Mouse (Mus musculus) MEL (cell line): Measurements from ENCODE around the gene Gm49369. TPM values are rescaled to one million over a fixed set of nuclear protein-coding genes. Genes with fewer than 3 reads are reported as not detected.

Experiments
- DNase-seq: peaks from one replicate; pipeline ENCODE4 v3.0.0; 2011; ENCODE audit warnings: low read depth, low spot score
- H3K27ac ChIP-seq: 2 replicates; pipeline ENCODE4 v1.5.1; 2012; ENCODE audit warnings: low read depth, mild to moderate bottlenecking, control low read depth, low read length, moderate library complexity; ENCODE audit not compliant: control insufficient read depth
- H3K27me3 ChIP-seq, 2 experiments: fragments of 150-350 bp in 1 of 2; sonication (generic) in 1 of 2; 2 replicates each; pipeline ENCODE4 v1.6.1; 2012; ENCODE audit warnings: low read length in 2 of 2, mild to moderate bottlenecking in 2 of 2, improper control_type of control experiment in 1 of 2, moderate library complexity in 1 of 2; ENCODE audit not compliant: insufficient read depth in 2 of 2, control insufficient read depth in 1 of 2
- H3K36me3 ChIP-seq, 2 experiments: 2 replicates each; pipeline ENCODE4 v1.6.1; 2012 to 2014; ENCODE audit warnings: low read length in 2 of 2, improper control_type of control experiment in 1 of 2, inconsistent platforms in 1 of 2, mild to moderate bottlenecking in 1 of 2; ENCODE audit not compliant: insufficient read depth in 2 of 2, control insufficient read depth in 1 of 2
- H3K4me1 ChIP-seq, 2 experiments: fragments of 150-350 bp in 1 of 2; sonication (generic) in 1 of 2; 2 replicates each; pipeline ENCODE4 v1.6.1; 2012; ENCODE audit warnings: low read length in 2 of 2, improper control_type of control experiment in 1 of 2, mild to moderate bottlenecking in 1 of 2; ENCODE audit not compliant: insufficient read depth in 2 of 2, control insufficient read depth in 1 of 2
- H3K4me3 ChIP-seq, 2 experiments: fragments of 150-350 bp in 1 of 2; sonication (generic) in 1 of 2; 2 replicates each; pipeline ENCODE4 v1.5.1; 2012; ENCODE audit warnings: low read depth in 2 of 2, low read length in 2 of 2, mild to moderate bottlenecking in 2 of 2, moderate library complexity in 2 of 2, control low read depth in 1 of 2, improper control_type of control experiment in 1 of 2; ENCODE audit not compliant: control insufficient read depth in 1 of 2, insufficient read depth in 1 of 2
- H3K79me2 ChIP-seq: 2 replicates; pipeline ENCODE4 v1.6.1; 2012; ENCODE audit warnings: mild to moderate bottlenecking, low read length, moderate library complexity; ENCODE audit not compliant: control insufficient read depth, poor library complexity, insufficient read depth
- H3K9ac ChIP-seq: 2 replicates; pipeline ENCODE4 v1.6.1; 2012; ENCODE audit warnings: low read depth, mild to moderate bottlenecking, control low read depth, low read length, moderate library complexity; ENCODE audit not compliant: control insufficient read depth, poor library complexity, severe bottlenecking
- H3K9me3 ChIP-seq: fragments of 150-350 bp; sonication (generic); replicated peaks from 2 replicates; pipeline ENCODE4 v1.6.1; 2012; ENCODE audit warnings: mild to moderate bottlenecking, low read length, improper control_type of control experiment, moderate library complexity; ENCODE audit not compliant: insufficient read depth
- CHD2 ChIP-seq: IDR thresholded peaks from 2 replicates; pipeline ENCODE4 v1.6.1; 2011; ENCODE audit warnings: low read length, improper control_type of control experiment
- CTCF ChIP-seq, 3 experiments: IDR thresholded peaks in 2 of 3; conservative IDR thresholded peaks in 1 of 3; 2 replicates each; pipeline ENCODE4 v1.5.1; 2011 to 2012; ENCODE audit warnings: low read length in 3 of 3, low read depth in 2 of 3, mild to moderate bottlenecking in 2 of 3, improper control_type of control experiment in 1 of 3, inconsistent platforms in 1 of 3, mixed read lengths in 1 of 3, moderate library complexity in 1 of 3; ENCODE audit not compliant: control insufficient read depth in 1 of 3, insufficient read depth in 1 of 3, poor library complexity in 1 of 3, severe bottlenecking in 1 of 3
- HCFC1 ChIP-seq: IDR thresholded peaks from 2 replicates; pipeline ENCODE4 v1.6.1; 2012; ENCODE audit warnings: low read depth, mild to moderate bottlenecking, inconsistent platforms, low read length, improper control_type of control experiment, moderate library complexity
- JUND ChIP-seq: IDR thresholded peaks from 2 replicates; pipeline ENCODE4 v1.6.1; 2011; ENCODE audit warnings: low read depth, mild to moderate bottlenecking, improper control_type of control experiment, low read length
- MAFK ChIP-seq: IDR thresholded peaks from 2 replicates; pipeline ENCODE4 v1.6.1; 2011; ENCODE audit warnings: low read depth, mild to moderate bottlenecking, low read length, improper control_type of control experiment, borderline replicate concordance
- MAZ ChIP-seq: IDR thresholded peaks from 2 replicates; pipeline ENCODE4 v1.6.1; 2012; ENCODE audit warnings: low read depth, mild to moderate bottlenecking, inconsistent platforms, low read length, improper control_type of control experiment
- MYC ChIP-seq: IDR thresholded peaks from 2 replicates; pipeline ENCODE4 v1.6.1; 2011; ENCODE audit warnings: low read depth, mild to moderate bottlenecking, low read length, improper control_type of control experiment, moderate library complexity
- POLR2AphosphoS2 ChIP-seq: IDR thresholded peaks from 2 replicates; pipeline ENCODE4 v1.6.1; 2011; ENCODE audit warnings: low read length, improper control_type of control experiment
- POLR2AphosphoS5 ChIP-seq: IDR thresholded peaks from 2 replicates; pipeline ENCODE4 v1.6.1; 2012; ENCODE audit warnings: low read depth, borderline replicate concordance, mild to moderate bottlenecking, inconsistent platforms, low read length, moderate library complexity, mixed read lengths
- RCOR1 ChIP-seq: IDR thresholded peaks from 2 replicates; pipeline ENCODE4 v1.6.1; 2012; ENCODE audit warnings: low read depth, mild to moderate bottlenecking, inconsistent platforms, low read length, improper control_type of control experiment
- TCF12 ChIP-seq: IDR thresholded peaks from 2 replicates; pipeline ENCODE4 v1.6.1; 2014; ENCODE audit warnings: low read depth, mild to moderate bottlenecking, inconsistent platforms, low read length, improper control_type of control experiment, moderate library complexity
- USF1 ChIP-seq: IDR thresholded peaks from 2 replicates; pipeline ENCODE4 v1.6.1; 2014; ENCODE audit warnings: low read depth, mild to moderate bottlenecking, inconsistent platforms, low read length, improper control_type of control experiment, moderate library complexity
- USF2 ChIP-seq, 2 experiments: IDR thresholded peaks; 2 replicates each; pipeline ENCODE4 v1.6.1; 2011 to 2012; ENCODE audit warnings: improper control_type of control experiment in 2 of 2, low read length in 2 of 2, borderline replicate concordance in 1 of 2, inconsistent platforms in 1 of 2, low read depth in 1 of 2, mild to moderate bottlenecking in 1 of 2; ENCODE audit not compliant: insufficient read depth in 1 of 2
- ZC3H11A ChIP-seq: IDR thresholded peaks from 2 replicates; pipeline ENCODE4 v1.6.1; 2012; ENCODE audit warnings: low read depth, mild to moderate bottlenecking, inconsistent platforms, low read length, improper control_type of control experiment
- ZKSCAN1 ChIP-seq: IDR thresholded peaks from 2 replicates; pipeline ENCODE4 v1.6.1; 2012; ENCODE audit warnings: low read depth, mild to moderate bottlenecking, inconsistent platforms, low read length, improper control_type of control experiment, moderate library complexity
- polyA plus RNA-seq, 2 experiments: library from polyadenylated mRNA; stranded (reverse) in 1 of 2; unstranded in 1 of 2; fragments of >175 nt in 1 of 2; fragments of >200 nt in 1 of 2; gene quantifications; 2 replicates each; pipeline versions ENCODE4 v1.2.1 to v1.2.4; 2012; ENCODE audit warnings: low replicate concordance in 2 of 2, low read depth in 1 of 2; ENCODE audit not compliant: insufficient read length in 2 of 2, insufficient read depth in 1 of 2, missing spikeins in 1 of 2
- total RNA-seq: library from RNA; depleted of rRNA; stranded (reverse); fragments of 300-350 nt; gene quantifications from 2 replicates; pipeline ENCODE4 v1.2.3, GENCODE M21; 2012

The Gm49369 gene
- total and polyA plus RNA-seq, 3 experiments = 3.2 to 15.2 TPM; not detected in 1

- Histone ChIP-seq H3K79me2 (no peaks in the 10 kb centered on the region), H3K27ac (no peak overlapping the region), H3K9me3 (no peaks in the 10 kb centered on the region), H3K9ac (no peak overlapping the region), H3K4me1 (0 out of 4 replicates have a peak, but pooled peaks cover 2 to 9% of the 10 kb centered on the region in 2 experiments), H3K36me3 (no peaks in the 10 kb centered on the region), H3K27me3 (no peaks in the 10 kb centered on the region), H3K4me3 (no peak overlapping the region)
- DNase-seq = no peak
- no peak for TF ChIP-seq ZKSCAN1
- TF ChIP-seq POLR2AphosphoS5 = no peak
- no peak for TF ChIP-seq ZC3H11A
- no peak for TF ChIP-seq JUND
- no peak for TF ChIP-seq MAFK
- TF ChIP-seq CTCF (IDR thresholded peaks at IDR 0.05 in 2 of 3, conservative IDR thresholded peaks at IDR 0.05 in 1 of 3; ENCODE audit: control insufficient read depth in 1 of 3, insufficient read depth in 1 of 3, low read depth in 2 of 3, low read length in 3 of 3, poor library complexity in 1 of 3, severe bottlenecking in 1 of 3) = no peak
- TF ChIP-seq CHD2 = no peak
- TF ChIP-seq MYC = no peak
- TF ChIP-seq POLR2AphosphoS2 = no peak
These were observed 40.2 kb downstream of the Gm49369 start for GRCm38 (mm10) chr7:142342247-142342640.

GRCm38 (mm10) chr7:142341564-142342246 lies 40.8 kb downstream of the Gm49369 start:
- no peaks in the 10 kb centered on the region for H3K79me2 ChIP-seq
- no peaks in the 10 kb centered on the region for H3K27me3 ChIP-seq
- no peak for DNase-seq
- H3K36me3 ChIP-seq = no peaks in the 10 kb centered on the region
- no peak overlapping the region for H3K4me3 ChIP-seq
- no peak overlapping the region for H3K9ac ChIP-seq
- 0 out of 4 replicates have a peak, but pooled peaks cover 2 to 9% of the 10 kb centered on the region in 2 experiments for H3K4me1 ChIP-seq
- no peaks in the 10 kb centered on the region for H3K9me3 ChIP-seq
- H3K27ac ChIP-seq = no peak overlapping the region
- TF ChIP-seq MAZ (no peak), ZC3H11A (no peak), MYC (no peak), RCOR1 (no peak), USF1 (no peak), HCFC1 (no peak), CHD2 (no peak), MAFK (no peak), USF2 (IDR thresholded peaks at IDR 0.05; ENCODE audit: borderline replicate concordance in 1 of 2, insufficient read depth in 1 of 2, low read depth in 1 of 2, low read length in 2 of 2) (no peak), POLR2AphosphoS2 (no peak), TCF12 (no peak)
